Mouse (Mus musculus) bone marrow, adult 2 months (tissue): ENCODE measurements around the gene Pdlim3.

Source experiments
- CTCF ChIP-seq: fragments of 200-500 bp; IDR thresholded peaks from 2 replicates; pipeline ENCODE4 v1.5.1; 2011; ENCODE audit warnings: low read length, control low read depth; ENCODE audit not compliant: control insufficient read depth, insufficient read depth
- POLR2A ChIP-seq: fragments of 200-500 bp; IDR thresholded peaks from 2 replicates; pipeline ENCODE4 v1.6.1; 2011; ENCODE audit warnings: low read depth, mild to moderate bottlenecking, control low read depth, low read length, borderline replicate concordance; ENCODE audit not compliant: control insufficient read depth

GRCm38 (mm10) chr8:45934582-45935014, 49.3 kb downstream of the Pdlim3 start, which contains the start of gene Ccdc110:
- no peak for TF ChIP-seq POLR2A
- TF ChIP-seq CTCF: peak; percentile 99
